Mouse (Mus musculus): ENCODE data around the gene Cpd. TPM values are rescaled to one million over a fixed set of nuclear protein-coding genes. Genes with fewer than 3 reads are reported as not detected.

The Cpd gene
- polyA plus RNA-seq, 1 experiment from 2014 or later = 3.3 TPM

GRCm38 (mm10) chr11:76789252-76789651 is 57.6 kb downstream of the Cpd start:
- H3K9ac ChIP-seq (ENCODE audit: low read depth, low read length) = no peak overlapping the region
- ATAC-seq (ENCODE audit: low read depth) = no peak
- H3K36me3 ChIP-seq (ENCODE audit: control insufficient read depth, insufficient read depth) = peaks cover 24% of the 10 kb centered on the region
- H3K4me3 ChIP-seq (ENCODE audit: low read depth, low read length) = no peak overlapping the region
- no peaks in the 10 kb centered on the region for H3K9me3 ChIP-seq (replicated peaks; ENCODE audit: control insufficient read depth, low read length)
- H3K27me3 ChIP-seq (ENCODE audit: control insufficient read depth, insufficient read depth, low read depth, low read length) = no peaks in the 10 kb centered on the region
- H3K4me2 ChIP-seq (ENCODE audit: low read depth, low read length) = no peak overlapping the region
- H3K4me1 ChIP-seq (ENCODE audit: control insufficient read depth, low read depth, low read length) = no peaks in the 10 kb centered on the region
- 88% methylated on average over 1 of the region's 1 CpGs for WGBS (ENCODE audit: insufficient replicate concordance)
- H3K27ac ChIP-seq (ENCODE audit: low read length) = no peak overlapping the region

GRCm38 (mm10) chr11:76775533-76775932 is 71.3 kb downstream of the Cpd start:
- no peak overlapping the region for H3K4me2 ChIP-seq (ENCODE audit: low read depth, low read length)
- H3K4me1 ChIP-seq (ENCODE audit: control insufficient read depth, low read depth, low read length) = no peaks in the 10 kb centered on the region
- H3K9me3 ChIP-seq (replicated peaks; ENCODE audit: control insufficient read depth, low read length) = no peaks in the 10 kb centered on the region
- H3K27ac ChIP-seq (ENCODE audit: low read length) = no peak overlapping the region
- 0 out of 2 replicates have a peak, but pooled peaks cover 4% of the 10 kb centered on the region for H3K36me3 ChIP-seq (ENCODE audit: control insufficient read depth, insufficient read depth)
- WGBS (ENCODE audit: insufficient replicate concordance) = 60% methylated on average over 8 of the region's 8 CpGs
- no peaks in the 10 kb centered on the region for H3K27me3 ChIP-seq (ENCODE audit: control insufficient read depth, insufficient read depth, low read depth, low read length)
- no peak overlapping the region for H3K9ac ChIP-seq (ENCODE audit: low read depth, low read length)
- ATAC-seq (ENCODE audit: low read depth) = no peak
- H3K4me3 ChIP-seq (ENCODE audit: low read depth, low read length) = no peak overlapping the region

GRCm38 (mm10) chr11:76773811-76774210 is 73.0 kb downstream of the Cpd start:
- ATAC-seq (ENCODE audit: low read depth) = no peak
- Histone ChIP-seq H3K36me3 (ENCODE audit: control insufficient read depth, insufficient read depth) (no peaks in the 10 kb centered on the region), H3K4me3 (ENCODE audit: low read depth, low read length) (no peak overlapping the region), H3K27ac (ENCODE audit: low read length) (no peak overlapping the region), H3K4me1 (ENCODE audit: control insufficient read depth, low read depth, low read length) (no peaks in the 10 kb centered on the region), H3K27me3 (ENCODE audit: control insufficient read depth, insufficient read depth, low read depth, low read length) (no peaks in the 10 kb centered on the region), H3K9me3 (replicated peaks; ENCODE audit: control insufficient read depth, low read length) (no peaks in the 10 kb centered on the region), H3K4me2 (ENCODE audit: low read depth, low read length) (no peak overlapping the region), H3K9ac (ENCODE audit: low read depth, low read length) (no peak overlapping the region)
- WGBS (ENCODE audit: insufficient replicate concordance) = 53% methylated on average over 3 of the region's 3 CpGs

GRCm38 (mm10) chr11:76770566-76770965 is 76.3 kb downstream of the Cpd start:
- no peak for ATAC-seq (ENCODE audit: low read depth)
- H3K36me3 ChIP-seq (ENCODE audit: control insufficient read depth, insufficient read depth) = no peaks in the 10 kb centered on the region
- no peak overlapping the region for H3K4me3 ChIP-seq (ENCODE audit: low read depth, low read length)
- H3K27ac ChIP-seq (ENCODE audit: low read length) = no peak overlapping the region
- H3K9me3 ChIP-seq (replicated peaks; ENCODE audit: control insufficient read depth, low read length) = no peaks in the 10 kb centered on the region
- H3K9ac ChIP-seq (ENCODE audit: low read depth, low read length) = no peak overlapping the region
- H3K4me2 ChIP-seq (ENCODE audit: low read depth, low read length) = no peak overlapping the region
- WGBS (ENCODE audit: insufficient replicate concordance) = 63% methylated on average over 5 of the region's 5 CpGs
- no peaks in the 10 kb centered on the region for H3K27me3 ChIP-seq (ENCODE audit: control insufficient read depth, insufficient read depth, low read depth, low read length)
- no peaks in the 10 kb centered on the region for H3K4me1 ChIP-seq (ENCODE audit: control insufficient read depth, low read depth, low read length)

GRCm38 (mm10) chr11:76763741-76764122 is 83.1 kb downstream of the Cpd start:
- Histone ChIP-seq H3K9ac (ENCODE audit: low read depth, low read length) (no peak overlapping the region), H3K4me2 (ENCODE audit: low read depth, low read length) (peak overlapping the region; percentile 79), H3K4me3 (ENCODE audit: low read depth, low read length) (peak overlapping the region; percentile 95)

GRCm38 (mm10) chr11:76763053-76763740 is 83.6 kb downstream of the Cpd start, which contains the start of gene Gosr1:
Gene Gosr1 (minus strand): TSS chr11:76763579.
- Histone ChIP-seq H3K27ac (ENCODE audit: low read length) (peak within 1 kb of the TSS; percentile 84), H3K9ac (ENCODE audit: low read depth, low read length) (peak within 1 kb of the TSS; percentile 96), H3K36me3 (ENCODE audit: control insufficient read depth, insufficient read depth) (peaks cover 10% of the 10 kb centered on the region), H3K9me3 (replicated peaks; ENCODE audit: control insufficient read depth, low read length) (no peaks in the 10 kb centered on the region), H3K27me3 (ENCODE audit: control insufficient read depth, insufficient read depth, low read depth, low read length) (no peaks in the 10 kb centered on the region), H3K4me1 (ENCODE audit: control insufficient read depth, low read depth, low read length) (peaks cover 3% of the 10 kb centered on the region), H3K4me3 (ENCODE audit: low read depth, low read length) (peak within 1 kb of the TSS; percentile 95), H3K4me2 (ENCODE audit: low read depth, low read length) (peak within 1 kb of the TSS; percentile 79)
- WGBS (ENCODE audit: insufficient replicate concordance) = under 1% methylated on average over 28 of the region's 28 CpGs
- ATAC-seq (ENCODE audit: low read depth) = peak; percentile 99

More at GRCm38 (mm10) chr11:76763741-76764122, 83.1 kb downstream of the Cpd start:
- no peaks in the 10 kb centered on the region for H3K9me3 ChIP-seq (replicated peaks; ENCODE audit: control insufficient read depth, low read length)
- H3K36me3 ChIP-seq (ENCODE audit: control insufficient read depth, insufficient read depth) = peaks cover 9% of the 10 kb centered on the region
- H3K27ac ChIP-seq (ENCODE audit: low read length) = no peak overlapping the region; the same call in 1 of the 2 replicates
- peaks cover 3% of the 10 kb centered on the region for H3K4me1 ChIP-seq (ENCODE audit: control insufficient read depth, low read depth, low read length)
- 9% methylated on average over 4 of the region's 4 CpGs for WGBS (ENCODE audit: insufficient replicate concordance)
- ATAC-seq (ENCODE audit: low read depth) = 0 out of 2 replicates have a peak, but pooled peaks have one; percentile 2
- H3K27me3 ChIP-seq (ENCODE audit: control insufficient read depth, insufficient read depth, low read depth, low read length) = no peaks in the 10 kb centered on the region

- H3K27me3 ChIP-seq (ENCODE audit: control insufficient read depth, insufficient read depth, low read depth, low read length) = no peaks in the 10 kb centered on the region
- H3K36me3 ChIP-seq (ENCODE audit: control insufficient read depth, insufficient read depth) = peaks cover 19% of the 10 kb centered on the region
- no peak overlapping the region for H3K4me3 ChIP-seq (ENCODE audit: low read depth, low read length)
- no peak overlapping the region for H3K4me2 ChIP-seq (ENCODE audit: low read depth, low read length)
- no peaks in the 10 kb centered on the region for H3K4me1 ChIP-seq (ENCODE audit: control insufficient read depth, low read depth, low read length)
- H3K9me3 ChIP-seq (replicated peaks; ENCODE audit: control insufficient read depth, low read length) = no peaks in the 10 kb centered on the region
- H3K27ac ChIP-seq (ENCODE audit: low read length) = no peak overlapping the region
- no peak for ATAC-seq (ENCODE audit: low read depth)
- H3K9ac ChIP-seq (ENCODE audit: low read depth, low read length) = no peak overlapping the region
- 75% methylated on average over 3 of the region's 3 CpGs for WGBS (ENCODE audit: insufficient replicate concordance)
Observed at GRCm38 (mm10) chr11:76752276-76752675, 94.5 kb downstream of the Cpd start.

GRCm38 (mm10) chr11:76748819-76749218 is 98.0 kb downstream of the Cpd start:
- Histone ChIP-seq H3K9me3 (replicated peaks; ENCODE audit: control insufficient read depth, low read length) (no peaks in the 10 kb centered on the region), H3K36me3 (ENCODE audit: control insufficient read depth, insufficient read depth) (peaks cover 21% of the 10 kb centered on the region)
- ATAC-seq (ENCODE audit: low read depth) = no peak

GRCm38 (mm10) chr11:76745921-76746320 is 100.9 kb downstream of the Cpd start:
- no peak overlapping the region for H3K27ac ChIP-seq (ENCODE audit: low read length)
- no peak overlapping the region for H3K4me3 ChIP-seq (ENCODE audit: low read depth, low read length)
- H3K4me2 ChIP-seq (ENCODE audit: low read depth, low read length) = no peak overlapping the region
- H3K9me3 ChIP-seq (replicated peaks; ENCODE audit: control insufficient read depth, low read length) = no peaks in the 10 kb centered on the region
- no peak overlapping the region for H3K9ac ChIP-seq (ENCODE audit: low read depth, low read length)
- ATAC-seq (ENCODE audit: low read depth) = no peak
- H3K4me1 ChIP-seq (ENCODE audit: control insufficient read depth, low read depth, low read length) = no peaks in the 10 kb centered on the region
- H3K36me3 ChIP-seq (ENCODE audit: control insufficient read depth, insufficient read depth) = peaks cover 21% of the 10 kb centered on the region
- 80% methylated on average over 1 of the region's 1 CpGs for WGBS (ENCODE audit: insufficient replicate concordance)
- H3K27me3 ChIP-seq (ENCODE audit: control insufficient read depth, insufficient read depth, low read depth, low read length) = no peaks in the 10 kb centered on the region

More at GRCm38 (mm10) chr11:76748819-76749218, 98.0 kb downstream of the Cpd start:
- no peak overlapping the region for H3K9ac ChIP-seq (ENCODE audit: low read depth, low read length)
- H3K4me3 ChIP-seq (ENCODE audit: low read depth, low read length) = no peak overlapping the region
- H3K27ac ChIP-seq (ENCODE audit: low read length) = no peak overlapping the region
- no peak overlapping the region for H3K4me2 ChIP-seq (ENCODE audit: low read depth, low read length)
- WGBS (ENCODE audit: insufficient replicate concordance) = 73% methylated on average over 9 of the region's 9 CpGs
- no peaks in the 10 kb centered on the region for H3K27me3 ChIP-seq (ENCODE audit: control insufficient read depth, insufficient read depth, low read depth, low read length)
- no peaks in the 10 kb centered on the region for H3K4me1 ChIP-seq (ENCODE audit: control insufficient read depth, low read depth, low read length)

Data from liver, embryonic 16.5 days (tissue).